Mouse (Mus musculus) ES-Bruce4 (cell line): ENCODE measurements around the gene Nkpd1.

Experiments used
- CTCF ChIP-seq: IDR thresholded peaks from one replicate; pipeline ENCODE4 v1.8.1; 2011; ENCODE audit warnings: low read depth, low read length
- EP300 ChIP-seq: IDR thresholded peaks from 2 replicates; pipeline ENCODE4 v1.6.1; 2011; ENCODE audit warnings: low read depth, low read length; ENCODE audit not compliant: insufficient read depth
- POLR2A ChIP-seq: IDR thresholded peaks from one replicate; pipeline ENCODE4 v1.8.1; 2011; ENCODE audit warnings: low read length; ENCODE audit not compliant: insufficient read depth

DNA sequence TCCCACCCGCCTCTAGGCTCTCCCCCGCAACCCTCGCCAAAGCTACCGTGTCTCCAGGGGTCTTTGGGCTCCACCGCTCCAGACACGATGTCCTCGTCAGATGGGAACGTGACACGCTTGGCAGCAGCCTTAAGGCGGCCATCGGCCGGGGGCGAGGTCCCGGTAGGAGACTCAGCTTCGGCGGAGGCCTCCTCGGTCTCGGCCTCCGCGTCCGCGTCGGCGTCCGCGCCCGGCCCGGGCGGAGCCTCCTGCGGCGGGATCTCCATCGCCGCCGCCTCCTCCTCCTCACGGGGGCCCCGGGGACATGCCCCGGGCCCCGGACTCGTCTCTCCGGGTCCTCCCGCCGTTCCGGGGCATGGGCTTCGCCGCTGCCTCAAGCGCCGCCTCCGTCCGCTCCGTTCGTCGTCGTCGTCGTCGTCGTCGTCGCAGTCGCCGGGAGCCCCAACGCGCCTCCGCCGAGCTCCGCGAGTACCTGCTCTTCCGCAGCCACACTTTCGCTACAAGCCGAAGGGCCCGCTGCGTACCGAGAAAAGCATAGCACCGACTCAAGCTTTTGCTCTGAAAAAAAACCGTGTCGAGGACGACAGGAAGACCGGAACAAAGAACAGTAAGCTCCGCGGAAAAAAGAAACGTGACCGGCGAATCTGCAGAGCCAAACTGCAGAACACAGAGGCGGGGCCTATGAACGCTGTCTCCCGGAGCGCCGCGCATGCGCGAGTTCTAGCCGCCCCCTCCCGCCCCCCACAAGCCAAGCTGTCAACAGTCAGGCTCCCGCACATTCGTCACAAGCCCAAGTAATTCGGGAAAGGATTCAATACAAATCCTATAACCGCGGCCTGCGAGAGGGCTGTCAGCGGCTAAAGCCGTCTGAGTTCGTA lies 44.4 kb downstream of the Nkpd1 start:
- TF ChIP-seq CTCF (no peak), POLR2A (no peak), EP300 (no peak)
